Mouse (Mus musculus) forebrain, embryonic 16.5 days (tissue): ENCODE results near the gene Slc22a6. TPM values are rescaled to one million over a fixed set of nuclear protein-coding genes. Genes with fewer than 3 reads are reported as not detected.

Experiments used
- ATAC-seq: fragments of 200-750 bp; cut with Nextera tagmentation; 2 replicates; pipeline ENCODE4 v1.8.0; 2017; ENCODE audit warnings: mild to moderate bottlenecking, moderate library complexity
- H3K27ac ChIP-seq: fragments of 300-500 bp; sonication (generic); 2 replicates; pipeline ENCODE4 v1.5.1; 2014; ENCODE audit warnings: low read length, control low read depth
- H3K27me3 ChIP-seq: fragments of 300-500 bp; sonication (generic); replicated peaks from 2 replicates; pipeline ENCODE4 v1.6.1; 2014; ENCODE audit warnings: low read length; ENCODE audit not compliant: control insufficient read depth, insufficient read depth
- H3K36me3 ChIP-seq: fragments of 300-500 bp; sonication (generic); 2 replicates; pipeline ENCODE4 v1.6.1; 2014; ENCODE audit not compliant: control insufficient read depth, insufficient read depth
- H3K4me1 ChIP-seq: fragments of 300-500 bp; sonication (generic); replicated peaks from 2 replicates; pipeline ENCODE4 v1.6.1; 2014; ENCODE audit warnings: low read length; ENCODE audit not compliant: control insufficient read depth, insufficient read depth
- H3K4me2 ChIP-seq: fragments of 300-500 bp; sonication (generic); 2 replicates; pipeline ENCODE4 v1.6.1; 2014; ENCODE audit warnings: mild to moderate bottlenecking, low read length, control low read depth
- H3K4me3 ChIP-seq: fragments of 300-500 bp; sonication (generic); replicated peaks from 2 replicates; pipeline ENCODE4 v1.5.1; 2014; ENCODE audit warnings: mild to moderate bottlenecking, low read length, control low read depth
- H3K9ac ChIP-seq: fragments of 300-500 bp; sonication (generic); replicated peaks from 2 replicates; pipeline ENCODE4 v1.6.1; 2014; ENCODE audit warnings: low read depth, low read length, control low read depth
- H3K9me3 ChIP-seq: fragments of 300-500 bp; sonication (generic); 2 replicates; pipeline ENCODE4 v1.6.1; 2016; ENCODE audit warnings: low read length; ENCODE audit not compliant: control insufficient read depth
- WGBS: fragments of 180-500 bp; shearing (Covaris S2); extraction: QIAGEN DNeasy Blood & Tissue Kit; methylation state at CpG from one replicate; pipeline ENCODE4 v1.1.7; 2014; 5-methylcytosine and 5-hydroxymethylcytosine counted together
- polyA plus RNA-seq: library from polyadenylated mRNA; unstranded; fragments of >200 nt; fragmentation: Nextera tagmentation; extraction: Ambion mirVana; gene quantifications from 2 replicates; pipeline ENCODE4 v1.2.1, GENCODE M21; 2015

The Slc22a6 gene
- polyA plus RNA-seq, 1 experiment from 2014 or later, result 9.4 TPM

DNA sequence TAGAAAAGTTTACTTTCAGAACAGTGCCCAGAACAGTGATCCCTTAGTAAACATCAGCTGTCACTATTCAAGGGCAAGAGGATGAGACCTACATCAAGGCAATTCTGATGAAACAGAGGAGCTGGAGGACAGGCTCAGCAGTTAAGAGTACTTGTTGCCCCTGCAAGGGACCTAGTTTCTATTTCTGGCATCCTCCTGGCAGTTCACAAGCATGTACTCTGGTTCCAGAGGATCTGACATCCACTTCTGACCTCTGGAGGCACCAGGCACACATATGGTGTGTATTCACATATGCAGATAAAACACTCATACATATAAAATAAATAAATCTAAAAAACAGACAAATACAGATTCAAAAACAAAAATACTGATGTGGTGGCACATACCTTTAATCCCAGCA, 15.9 kb upstream of the Slc22a6 start:
- no peak overlapping the region for H3K4me2 ChIP-seq
- H3K36me3 ChIP-seq, result no peaks in the 10 kb centered on the region
- H3K4me3 ChIP-seq, result no peak overlapping the region
- H3K9ac ChIP-seq, result no peak overlapping the region
- no peaks in the 10 kb centered on the region for H3K4me1 ChIP-seq
- ATAC-seq, result no peak
- H3K27ac ChIP-seq, result no peak overlapping the region
- no peaks in the 10 kb centered on the region for H3K27me3 ChIP-seq
- no peaks in the 10 kb centered on the region for H3K9me3 ChIP-seq

GRCm38 (mm10) chr19:8602914-8603313, 14.9 kb upstream of the Slc22a6 start:
- WGBS, result 82% methylated on average over 3 of the region's 3 CpGs
- Histone ChIP-seq H3K9ac (no peak overlapping the region), H3K4me3 (no peak overlapping the region), H3K4me2 (no peak overlapping the region), H3K4me1 (no peaks in the 10 kb centered on the region), H3K9me3 (no peaks in the 10 kb centered on the region), H3K36me3 (no peaks in the 10 kb centered on the region), H3K27ac (no peak overlapping the region), H3K27me3 (no peaks in the 10 kb centered on the region)
- ATAC-seq, result no peak

- no peak overlapping the region for H3K4me2 ChIP-seq
- no peaks in the 10 kb centered on the region for H3K36me3 ChIP-seq
Observed at GRCm38 (mm10) chr19:8604536-8605240, 13.2 kb upstream of the Slc22a6 start.

DNA sequence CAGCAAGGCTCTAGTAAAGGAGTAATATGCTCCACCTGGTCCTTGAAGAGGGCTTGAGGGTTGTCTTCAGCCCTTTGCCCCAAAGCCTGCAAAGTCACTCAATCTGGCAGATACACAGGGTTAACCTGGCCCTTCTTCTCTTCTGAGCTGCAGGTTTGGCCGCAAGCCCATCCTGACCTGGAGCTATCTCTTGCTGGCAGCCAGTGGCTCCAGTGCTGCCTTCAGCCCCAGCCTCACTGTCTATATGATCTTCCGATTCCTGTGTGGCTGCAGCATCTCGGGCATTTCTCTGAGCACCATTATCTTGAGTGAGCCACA, 12.6 kb upstream of the Slc22a6 start:
- no peak for ATAC-seq
- Histone ChIP-seq H3K9ac (no peak overlapping the region), H3K27ac (no peak overlapping the region), H3K4me3 (no peak overlapping the region), H3K4me1 (no peaks in the 10 kb centered on the region), H3K27me3 (no peaks in the 10 kb centered on the region), H3K9me3 (no peaks in the 10 kb centered on the region), H3K36me3 (no peaks in the 10 kb centered on the region), H3K4me2 (no peak overlapping the region)
- 88% methylated on average over 3 of the region's 3 CpGs for WGBS

More at GRCm38 (mm10) chr19:8604536-8605240, 13.2 kb upstream of the Slc22a6 start:
- H3K9me3 ChIP-seq, result no peaks in the 10 kb centered on the region
- H3K9ac ChIP-seq, result no peak overlapping the region
- H3K4me1 ChIP-seq, result no peaks in the 10 kb centered on the region
- no peak overlapping the region for H3K27ac ChIP-seq
- WGBS, result 89% methylated on average over 8 of the region's 8 CpGs
- no peak for ATAC-seq
- H3K4me3 ChIP-seq, result no peak overlapping the region
- H3K27me3 ChIP-seq, result no peaks in the 10 kb centered on the region

- Histone ChIP-seq H3K27me3 (no peaks in the 10 kb centered on the region), H3K4me3 (no peak overlapping the region), H3K27ac (no peak overlapping the region), H3K9me3 (no peaks in the 10 kb centered on the region), H3K4me1 (no peaks in the 10 kb centered on the region), H3K4me2 (no peak overlapping the region), H3K36me3 (no peaks in the 10 kb centered on the region), H3K9ac (no peak overlapping the region)
- ATAC-seq, result no peak
- 72% methylated on average over 8 of the region's 8 CpGs for WGBS
Observed at GRCm38 (mm10) chr19:8611358-8612123, 6.3 kb upstream of the Slc22a6 start.

DNA sequence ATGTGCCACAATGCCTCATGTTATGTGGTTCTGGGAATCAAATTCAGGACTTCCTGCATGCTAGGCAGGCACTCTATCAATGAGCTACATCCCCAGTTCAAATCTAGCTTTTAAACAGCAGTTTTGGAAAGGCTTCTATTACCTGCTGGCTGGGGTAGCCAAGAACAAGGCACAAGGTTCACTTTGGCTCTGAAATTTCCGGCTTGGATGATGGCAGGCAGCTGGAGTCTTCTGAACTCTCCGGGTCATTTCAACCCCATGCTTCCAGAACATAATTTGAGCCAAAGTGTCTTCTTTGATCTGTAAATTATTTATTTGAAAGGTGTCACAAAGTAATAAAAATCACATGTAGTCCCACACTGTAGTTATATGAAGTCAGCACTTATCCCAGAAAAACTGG, 4.7 kb upstream of the Slc22a6 start:
- no peaks in the 10 kb centered on the region for H3K4me1 ChIP-seq
- ATAC-seq, result no peak
- H3K27me3 ChIP-seq, result no peaks in the 10 kb centered on the region
- no peaks in the 10 kb centered on the region for H3K9me3 ChIP-seq
- H3K4me3 ChIP-seq, result no peak overlapping the region
- no peak overlapping the region for H3K4me2 ChIP-seq
- WGBS, result 86% methylated on average over 2 of the region's 2 CpGs
- H3K27ac ChIP-seq, result no peak overlapping the region
- H3K9ac ChIP-seq, result no peak overlapping the region
- H3K36me3 ChIP-seq, result no peaks in the 10 kb centered on the region

GRCm38 (mm10) chr19:8614343-8614742, 3.5 kb upstream of the Slc22a6 start:
- no peak overlapping the region for H3K4me3 ChIP-seq
- 60% methylated on average over 2 of the region's 2 CpGs for WGBS
- no peak for ATAC-seq
- H3K36me3 ChIP-seq, result no peaks in the 10 kb centered on the region
- no peak overlapping the region for H3K9ac ChIP-seq
- H3K4me2 ChIP-seq, result no peak overlapping the region
- no peaks in the 10 kb centered on the region for H3K27me3 ChIP-seq
- H3K4me1 ChIP-seq, result no peaks in the 10 kb centered on the region
- no peak overlapping the region for H3K27ac ChIP-seq
- H3K9me3 ChIP-seq, result no peaks in the 10 kb centered on the region

DNA sequence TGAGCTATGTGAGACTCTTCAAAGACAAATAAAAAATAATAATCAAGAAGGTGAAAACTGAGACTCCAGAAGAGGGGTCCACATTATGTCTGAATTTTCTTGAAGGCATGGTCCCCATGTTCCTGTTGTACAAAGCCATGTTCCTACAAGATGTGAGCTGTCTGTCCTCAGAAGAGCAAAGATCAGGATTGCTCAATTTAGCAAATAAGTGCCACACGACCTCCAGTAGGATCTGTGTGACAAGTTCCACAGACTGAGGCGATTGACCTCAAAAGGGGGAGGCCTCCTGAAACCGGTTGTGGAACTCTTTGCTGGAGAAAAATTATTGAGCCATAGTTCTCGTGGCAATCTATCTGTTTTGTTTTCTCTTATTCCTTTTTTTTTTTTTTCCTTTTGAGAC, 1.5 kb upstream of the Slc22a6 start:
- no peak overlapping the region for H3K9ac ChIP-seq
- ATAC-seq, result no peak
- H3K9me3 ChIP-seq, result no peaks in the 10 kb centered on the region
- WGBS, result 73% methylated on average over 4 of the region's 4 CpGs
- H3K4me1 ChIP-seq, result no peaks in the 10 kb centered on the region
- H3K4me2 ChIP-seq, result no peak overlapping the region
- H3K27ac ChIP-seq, result no peak overlapping the region
- H3K36me3 ChIP-seq, result no peaks in the 10 kb centered on the region
- H3K27me3 ChIP-seq, result no peaks in the 10 kb centered on the region
- no peak overlapping the region for H3K4me3 ChIP-seq

DNA sequence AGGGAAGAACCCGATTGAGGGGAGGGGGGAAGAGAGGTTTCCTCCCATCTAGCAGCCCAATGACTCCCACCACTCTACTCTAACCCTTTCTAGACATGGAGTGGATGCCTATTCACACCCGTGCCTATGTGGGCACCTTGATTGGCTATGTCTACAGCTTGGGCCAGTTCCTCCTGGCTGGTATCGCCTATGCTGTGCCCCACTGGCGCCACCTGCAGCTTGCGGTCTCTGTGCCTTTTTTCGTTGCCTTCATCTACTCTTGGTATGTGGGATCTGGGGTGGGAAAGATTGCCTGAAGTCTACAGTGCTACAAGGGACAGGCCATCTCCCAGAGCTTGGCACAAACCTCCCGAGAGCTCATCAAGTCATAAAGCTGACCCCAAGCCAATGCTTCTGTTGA, 3.3 kb downstream of the Slc22a6 start:
- WGBS, result 94% methylated on average over 7 of the region's 7 CpGs

More for the DNA sequence above, 3.3 kb downstream of the Slc22a6 start:
- no peak overlapping the region for H3K4me2 ChIP-seq
- no peak overlapping the region for H3K4me3 ChIP-seq
- H3K4me1 ChIP-seq, result no peaks in the 10 kb centered on the region
- no peaks in the 10 kb centered on the region for H3K9me3 ChIP-seq
- no peaks in the 10 kb centered on the region for H3K36me3 ChIP-seq
- H3K9ac ChIP-seq, result no peak overlapping the region
- H3K27ac ChIP-seq, result no peak overlapping the region
- ATAC-seq, result no peak
- no peaks in the 10 kb centered on the region for H3K27me3 ChIP-seq
